Mouse (Mus musculus): ENCODE measurements around the gene 4931422A03Rik.
"Not testable (repeated sequence)": the region's sequence is repeated elsewhere in the genome, so short reads cannot be mapped to it uniquely, and the experiment has no call there.

The 4931422A03Rik gene

DNA sequence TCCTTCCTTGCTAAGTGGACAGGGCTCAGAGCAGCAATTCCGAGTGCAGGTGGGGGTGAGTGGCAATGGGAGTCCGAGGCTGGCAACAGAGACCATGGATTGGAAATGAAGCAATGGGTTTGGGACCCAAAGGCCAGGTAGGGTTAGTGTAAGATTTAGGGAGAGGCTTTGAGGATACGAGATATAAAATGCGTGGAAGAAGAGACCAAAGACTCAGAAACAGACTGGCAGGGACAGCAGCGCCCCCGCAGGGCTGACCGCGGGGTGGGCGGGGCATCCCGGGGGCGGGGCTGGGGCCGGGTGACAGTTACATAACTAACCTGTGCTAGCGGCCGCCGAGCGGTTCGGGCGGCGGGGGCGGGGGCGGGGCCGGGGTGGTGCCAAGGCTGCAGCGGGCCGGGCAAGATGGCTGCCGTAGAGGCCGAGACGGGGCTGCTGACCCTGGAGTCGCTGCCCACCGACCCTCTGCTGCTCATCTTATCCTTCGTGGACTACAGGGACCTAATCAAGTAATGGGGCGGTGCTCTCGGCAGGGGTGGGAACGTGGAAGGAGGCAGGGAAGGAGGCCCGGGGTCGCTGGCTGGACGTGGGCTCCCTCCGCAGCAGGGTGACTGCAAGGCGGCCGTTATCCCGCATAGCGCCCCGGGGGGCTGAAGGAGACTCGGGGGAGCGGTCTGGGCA, 563 bp downstream of the 4931422A03Rik start, which contains the start of gene Fbxo3:
Gene Fbxo3 (plus strand): TSS at position 264 of the 681 bp plus-strand sequence.
- DNase-seq (ENCODE audit: low spot score): peak; percentile 77

DNA sequence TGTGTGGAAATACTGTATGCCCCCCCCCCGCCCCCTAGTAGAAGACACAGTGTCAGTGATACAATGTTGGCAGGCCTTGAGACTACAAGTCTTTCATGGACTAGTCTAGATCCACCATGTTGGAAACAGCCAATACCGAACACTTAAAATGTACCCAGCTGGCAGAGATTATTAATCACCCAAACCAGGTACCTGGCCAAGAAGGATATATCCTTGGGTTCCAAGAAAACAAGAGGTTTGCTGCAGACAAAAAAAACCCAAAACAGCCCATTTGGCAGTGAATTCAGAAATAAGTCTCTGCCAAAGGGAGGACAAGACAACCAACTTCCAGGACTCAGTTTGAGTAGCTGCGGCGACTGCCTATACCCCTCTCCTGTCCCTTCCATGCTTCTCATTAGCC, 3.5 kb downstream of the 4931422A03Rik start:
- DNase-seq (ENCODE audit: low spot score): no peak

DNA sequence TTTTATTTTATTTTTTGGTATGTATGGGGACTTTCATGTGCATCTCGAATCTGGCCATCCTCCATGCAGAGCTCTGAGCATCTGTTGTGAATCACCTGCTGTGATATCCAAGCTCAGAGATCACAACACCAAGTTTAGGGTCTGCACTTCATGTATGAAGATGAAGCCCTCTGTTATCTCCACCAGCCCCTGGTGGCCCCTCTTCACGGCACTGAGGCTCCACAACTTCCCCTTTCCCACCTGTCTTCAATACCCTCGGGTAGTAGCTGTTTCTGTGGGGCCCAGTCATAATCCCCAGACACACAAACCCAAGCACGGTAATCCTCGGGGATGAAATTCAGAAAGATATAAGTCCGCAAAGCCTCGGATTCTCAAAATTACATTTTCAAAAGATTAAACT, 5.1 kb downstream of the 4931422A03Rik start:
- no peak for DNase-seq (ENCODE audit: low spot score)

DNA sequence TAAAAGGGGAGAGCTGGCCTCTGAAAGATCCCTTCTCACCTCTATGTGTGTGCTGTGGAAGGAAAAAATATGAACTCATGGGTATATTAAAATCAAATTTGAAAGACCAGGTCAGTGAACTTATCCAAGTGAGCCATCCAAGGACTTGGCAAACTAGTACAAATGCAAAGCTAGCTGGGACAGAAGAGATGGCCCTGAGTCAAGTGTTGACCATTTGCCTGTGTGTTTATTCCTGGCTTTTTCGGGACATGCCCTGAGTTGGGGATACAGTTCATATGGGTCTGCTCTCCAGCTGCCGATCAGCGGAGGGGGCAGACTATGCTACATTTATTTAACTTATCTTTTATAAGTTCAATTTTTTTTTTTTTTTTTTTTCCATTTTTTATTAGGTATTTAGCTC, 19.3 kb downstream of the 4931422A03Rik start:
- not testable (repeated sequence) for DNase-seq (ENCODE audit: low spot score)

DNA sequence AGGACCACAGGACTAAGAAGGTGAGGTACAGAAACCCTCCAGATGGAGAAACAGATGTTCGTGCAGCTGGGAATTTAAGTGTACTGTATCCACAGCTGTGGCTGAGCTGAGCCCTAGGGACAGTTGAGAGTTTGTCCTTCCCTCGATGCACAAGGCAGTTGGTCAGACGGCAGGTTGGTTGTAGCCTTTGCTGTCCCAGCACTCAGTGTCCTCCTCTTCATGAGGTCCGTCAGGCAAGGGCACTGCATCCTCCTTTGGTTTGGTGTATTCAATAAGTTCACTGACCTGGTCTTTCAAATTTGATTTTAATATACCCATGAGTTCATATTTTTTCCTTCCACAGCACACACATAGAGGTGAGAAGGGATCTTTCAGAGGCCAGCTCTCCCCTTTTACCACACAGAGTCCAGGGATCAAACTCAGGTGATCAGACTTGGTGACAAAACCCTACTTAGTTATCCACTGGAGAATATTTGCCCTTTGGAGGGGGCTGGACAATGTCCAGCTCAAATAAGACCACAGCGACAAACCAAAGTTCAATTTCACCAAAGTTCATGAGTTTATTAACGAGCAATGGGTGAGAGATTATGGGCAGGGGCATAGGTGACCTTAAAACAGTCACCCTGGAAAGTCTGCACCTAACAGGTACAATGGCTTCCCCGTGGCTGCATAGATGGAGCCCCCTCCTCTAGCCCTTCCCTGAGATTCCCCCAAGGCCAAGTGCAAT, 20.2 kb downstream of the 4931422A03Rik start:
- DNase-seq (ENCODE audit: low spot score): no peak

DNA sequence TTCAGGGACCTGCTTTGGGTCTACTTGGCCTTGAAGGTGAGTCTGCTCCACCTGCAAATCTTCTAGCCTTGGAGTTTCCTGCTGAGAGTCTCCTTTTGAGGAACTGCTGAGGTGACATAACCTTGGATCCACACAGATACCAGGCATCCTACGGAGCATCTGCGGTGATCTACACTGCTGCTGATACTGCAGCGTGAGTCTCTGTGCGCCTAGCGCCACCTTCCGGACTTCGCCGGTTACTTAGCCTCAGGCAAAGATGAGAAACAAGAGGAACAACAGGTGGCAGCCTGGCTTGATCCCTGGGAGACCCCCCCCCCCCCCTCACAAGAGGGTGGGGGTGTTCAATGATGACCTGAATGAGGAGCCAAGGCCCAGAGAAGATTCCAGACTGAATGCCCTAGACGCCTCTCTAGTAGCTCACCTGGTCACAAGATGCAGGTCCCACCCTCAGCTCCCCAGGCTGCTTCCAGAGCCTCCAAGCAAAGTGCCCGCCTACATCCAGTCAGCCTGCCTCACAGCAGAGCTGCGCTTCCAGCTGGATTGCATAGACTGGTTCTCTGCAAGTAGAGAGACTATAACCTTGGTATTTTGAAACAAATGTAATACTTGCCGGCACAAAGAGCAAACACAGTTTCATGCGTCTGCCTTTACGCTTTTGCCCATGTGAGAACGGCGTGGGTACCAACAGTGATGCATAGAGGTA, 25.3 kb downstream of the 4931422A03Rik start:
- peak; percentile 27 for DNase-seq (ENCODE audit: low spot score)

DNA sequence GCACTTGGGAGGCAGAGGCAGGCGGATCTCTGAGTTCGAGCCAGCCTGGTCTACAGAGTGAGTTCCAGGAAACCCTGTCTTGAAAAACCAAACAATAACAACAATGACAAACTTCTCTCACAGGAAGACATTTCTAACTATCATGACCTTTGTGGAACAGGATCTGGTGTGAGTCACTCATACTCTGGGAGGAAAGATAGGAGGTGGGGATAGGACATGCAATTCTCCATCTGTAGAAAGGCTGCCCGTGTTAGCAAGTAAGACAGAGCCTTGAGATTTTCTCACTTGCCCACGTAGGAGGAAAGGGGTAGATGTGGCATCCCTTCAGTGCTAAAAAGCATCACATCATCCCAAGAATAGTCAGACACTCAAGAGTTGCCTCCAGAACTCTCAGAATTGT, 26.3 kb downstream of the 4931422A03Rik start:
- no peak for DNase-seq (ENCODE audit: low spot score)

DNA sequence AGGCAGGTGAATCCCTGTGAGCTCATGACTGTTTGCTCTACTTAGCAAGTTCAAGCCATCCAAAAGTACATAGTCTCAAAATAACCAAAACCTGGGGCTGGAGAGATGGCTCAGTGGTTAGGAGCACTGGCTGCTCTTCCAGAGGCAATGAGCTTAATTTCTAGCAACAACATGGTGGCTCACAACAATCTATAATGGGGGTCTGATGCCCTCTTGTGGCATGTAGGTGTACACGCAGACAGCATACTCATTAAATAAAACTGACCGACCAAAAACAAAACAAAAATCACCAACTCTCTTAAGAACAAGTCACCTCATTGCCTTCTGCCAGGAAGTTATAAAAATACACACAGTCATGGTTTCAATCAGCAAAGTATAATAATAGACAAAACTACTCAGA, 27.1 kb downstream of the 4931422A03Rik start:
- no peak for DNase-seq (ENCODE audit: low spot score)

DNA sequence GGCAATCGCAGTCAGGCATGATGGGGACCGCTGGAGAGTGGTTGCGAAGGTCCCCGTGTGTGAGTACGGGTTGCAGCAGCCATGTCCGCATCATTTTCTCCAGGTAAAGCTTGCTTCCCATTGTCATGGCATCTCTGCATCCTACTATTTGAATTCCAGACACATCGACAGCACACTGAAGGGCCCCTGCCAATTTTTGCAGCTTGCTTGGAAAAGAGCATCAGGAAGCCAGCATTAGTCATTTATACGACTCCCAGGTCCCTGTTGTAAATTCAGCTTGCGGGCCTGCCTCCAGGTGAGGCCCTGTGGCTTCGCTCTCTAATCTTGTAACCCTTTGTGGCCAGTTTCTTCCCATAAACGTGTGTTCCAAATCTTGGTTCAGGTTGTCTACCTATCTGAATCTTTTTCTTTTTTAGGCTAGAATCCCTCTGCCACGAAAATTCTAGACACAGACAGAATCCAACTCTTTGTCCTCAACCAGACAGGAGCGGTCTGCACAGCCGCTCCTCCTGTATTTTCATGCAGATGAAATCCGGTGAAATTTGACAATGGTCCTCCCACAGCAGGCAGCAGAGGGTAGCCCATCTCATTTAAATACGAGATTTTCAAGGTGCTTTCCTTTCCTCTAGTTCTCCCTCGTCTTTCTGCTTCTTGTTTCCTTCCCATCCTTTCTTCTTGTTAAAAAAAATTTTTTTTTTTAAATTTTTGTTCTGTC, 35.4 kb downstream of the 4931422A03Rik start:
- no peak for DNase-seq (ENCODE audit: low spot score)

DNA sequence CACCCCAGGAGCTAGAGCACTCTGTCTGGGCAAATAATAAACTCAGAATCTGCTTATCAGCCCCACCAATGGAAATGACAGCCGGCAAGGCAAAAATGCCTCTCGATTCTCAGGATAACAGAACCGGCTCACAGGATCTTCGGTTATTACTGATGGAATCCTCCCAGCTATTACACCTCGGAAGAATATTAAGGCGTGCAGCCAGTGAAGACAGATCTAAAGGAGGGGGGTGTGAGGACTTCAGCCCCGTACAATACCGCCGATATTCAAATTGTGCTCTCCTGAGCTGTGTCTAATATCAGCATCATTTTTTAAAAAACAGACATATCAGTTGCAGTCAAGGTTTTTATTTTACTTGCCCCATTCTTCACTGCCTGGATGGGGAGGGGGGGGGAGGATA, 36.0 kb downstream of the 4931422A03Rik start:
- DNase-seq (ENCODE audit: low spot score): no peak

DNA sequence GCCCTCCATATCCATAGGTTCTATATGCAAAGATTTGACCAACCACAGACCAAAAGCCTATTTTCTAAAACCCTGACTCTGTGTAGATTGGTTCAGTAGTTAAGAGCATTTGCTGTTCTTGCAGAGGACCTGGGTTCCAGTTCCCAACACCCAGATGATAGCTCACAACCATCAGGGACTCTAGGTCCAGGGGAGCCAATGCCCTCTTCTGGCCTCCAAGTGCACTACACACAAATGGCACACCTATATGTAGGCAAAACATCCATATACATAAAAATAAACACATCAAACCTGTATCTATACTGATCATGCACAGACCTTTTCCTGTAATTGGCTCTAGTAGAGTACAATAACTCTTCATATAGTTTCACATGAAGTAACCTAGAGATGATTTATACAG, 36.9 kb downstream of the 4931422A03Rik start:
- no peak for DNase-seq (ENCODE audit: low spot score)

DNA sequence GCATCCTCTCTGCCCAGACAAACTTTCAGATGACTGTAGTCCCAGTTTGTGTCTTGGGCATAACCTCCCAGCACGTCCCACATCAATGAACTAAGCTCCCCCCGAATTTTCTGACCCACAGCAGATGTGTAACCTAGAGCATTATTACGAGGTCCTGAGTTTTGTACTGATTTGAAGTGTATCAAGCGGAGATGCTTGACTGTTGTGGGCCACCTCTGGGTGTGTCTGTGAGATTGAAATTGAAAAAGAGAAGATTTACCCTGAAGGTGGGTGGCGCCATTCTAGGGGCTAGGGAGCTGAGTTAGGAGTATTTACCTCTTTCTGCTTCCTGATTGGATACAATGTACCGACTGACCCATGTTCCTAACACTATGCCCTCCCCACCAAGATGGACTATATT, 38.4 kb downstream of the 4931422A03Rik start:
- no peak for DNase-seq (ENCODE audit: low spot score)

DNA sequence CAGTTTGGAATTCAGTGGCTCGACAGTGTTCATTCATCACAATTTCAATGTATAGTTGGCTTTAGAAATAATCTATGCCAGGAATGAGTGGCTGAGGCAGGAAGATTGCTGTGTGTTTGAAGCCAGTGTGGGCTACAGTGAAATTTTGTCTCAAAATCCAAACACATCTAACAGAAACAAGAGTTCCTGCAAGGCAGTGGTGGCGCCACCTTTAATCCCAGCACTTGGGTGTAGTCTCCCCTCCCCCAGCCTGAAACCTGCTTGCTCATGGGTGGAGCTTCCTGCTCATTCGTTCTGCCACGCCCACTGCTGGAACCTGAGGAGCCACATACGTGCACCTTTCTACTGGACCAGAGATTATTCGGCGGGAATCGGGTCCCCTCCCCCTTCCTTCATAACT, 40.6 kb downstream of the 4931422A03Rik start:
- not testable (repeated sequence) for DNase-seq (ENCODE audit: low spot score)

DNA sequence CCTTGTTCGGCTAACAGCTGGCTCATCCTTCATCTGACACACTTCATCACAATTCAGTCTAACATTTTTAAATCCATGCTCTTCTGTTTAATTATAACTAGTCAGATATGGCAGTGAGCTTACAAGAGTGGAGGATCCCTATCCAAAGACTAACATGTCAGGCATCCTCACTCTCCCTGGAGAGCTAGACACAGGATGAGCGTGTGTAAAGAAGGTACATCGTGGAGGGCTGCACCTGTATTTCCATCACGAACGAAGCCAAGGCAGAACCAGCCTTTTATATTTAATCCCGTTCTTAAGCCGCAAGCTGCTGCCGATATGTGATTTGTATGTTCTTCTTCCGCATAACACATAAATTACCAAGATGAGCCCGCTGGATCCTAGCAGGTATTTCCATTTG, 45.0 kb downstream of the 4931422A03Rik start:
- DNase-seq (ENCODE audit: low spot score): no peak

DNA sequence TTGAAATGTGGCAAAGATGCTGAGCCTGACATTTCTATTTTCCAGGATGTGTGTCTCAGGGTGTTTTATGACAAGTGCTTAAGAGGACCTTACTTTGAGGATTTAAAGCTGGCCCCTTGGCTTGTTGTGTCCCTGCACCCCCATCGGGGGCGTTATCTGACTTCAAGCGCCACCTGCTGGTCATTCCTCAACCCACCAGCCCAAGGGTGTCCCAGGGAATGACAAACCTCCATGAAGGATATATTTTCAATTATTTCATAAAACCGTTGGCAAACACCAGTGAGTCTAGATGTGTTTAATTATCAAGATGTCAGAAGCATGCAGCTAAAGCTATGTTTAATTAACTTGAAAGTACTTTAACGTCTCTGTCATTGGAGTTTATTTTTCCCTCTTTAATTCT, 45.9 kb downstream of the 4931422A03Rik start:
- DNase-seq (ENCODE audit: low spot score): peak; percentile 79

DNA sequence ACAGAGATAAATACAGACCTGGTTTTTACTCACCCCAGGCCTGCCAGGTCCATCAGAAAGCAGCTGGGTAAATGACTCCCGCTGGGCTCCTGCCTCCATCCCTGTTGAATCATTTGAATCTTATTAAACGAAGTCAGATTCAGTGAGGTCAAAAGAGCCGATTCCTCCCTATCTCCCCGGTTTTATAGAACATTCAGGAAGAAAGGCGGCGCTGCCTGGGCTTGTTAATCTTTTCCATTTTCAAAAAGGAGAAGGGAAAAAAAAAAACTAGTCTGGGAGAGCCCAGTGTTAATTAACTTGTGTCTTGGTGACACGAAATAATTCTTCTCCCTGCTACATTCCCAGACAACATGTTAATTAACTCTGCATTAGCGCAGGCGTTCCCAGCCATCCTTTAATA, 50.4 kb downstream of the 4931422A03Rik start:
- no peak for DNase-seq (ENCODE audit: low spot score)

DNA sequence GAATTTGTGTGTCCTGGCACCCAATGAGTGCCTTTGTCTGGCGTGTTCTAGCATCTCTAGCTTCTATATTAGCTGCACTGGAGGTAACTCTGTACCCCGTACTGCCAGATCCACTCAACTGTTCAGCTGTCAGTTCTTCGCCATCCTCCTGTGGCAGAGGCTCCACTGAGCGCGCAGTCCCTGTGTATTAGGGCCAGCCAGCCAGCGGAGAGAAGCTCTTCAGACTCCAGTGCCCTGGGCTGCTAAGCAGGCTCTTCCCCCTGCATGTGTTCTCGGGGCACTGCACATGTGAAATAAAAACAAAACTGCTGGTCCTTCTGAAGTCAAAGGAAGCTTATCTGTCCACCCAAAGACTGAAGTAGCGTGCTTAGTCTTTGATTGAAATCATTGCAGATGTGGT, 50.9 kb downstream of the 4931422A03Rik start:
- DNase-seq (ENCODE audit: low spot score): no peak

DNA sequence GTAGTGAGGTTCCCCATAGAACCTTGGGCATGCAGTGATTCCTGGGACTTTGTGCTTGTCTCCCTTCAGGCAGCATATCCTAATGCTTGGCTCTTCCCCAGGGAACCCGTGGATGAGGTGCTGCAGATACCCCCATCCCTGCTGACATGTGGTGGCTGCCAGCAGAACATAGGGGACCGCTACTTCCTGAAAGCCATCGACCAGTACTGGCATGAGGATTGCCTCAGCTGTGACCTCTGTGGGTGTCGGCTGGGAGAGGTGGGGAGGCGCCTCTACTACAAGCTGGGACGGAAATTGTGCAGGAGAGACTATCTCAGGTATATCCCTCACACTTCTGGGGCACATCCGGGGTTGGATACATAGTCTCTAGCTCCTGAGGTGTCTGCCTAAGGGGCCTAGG, 52.3 kb downstream of the 4931422A03Rik start:
- DNase-seq (ENCODE audit: low spot score): no peak

DNA sequence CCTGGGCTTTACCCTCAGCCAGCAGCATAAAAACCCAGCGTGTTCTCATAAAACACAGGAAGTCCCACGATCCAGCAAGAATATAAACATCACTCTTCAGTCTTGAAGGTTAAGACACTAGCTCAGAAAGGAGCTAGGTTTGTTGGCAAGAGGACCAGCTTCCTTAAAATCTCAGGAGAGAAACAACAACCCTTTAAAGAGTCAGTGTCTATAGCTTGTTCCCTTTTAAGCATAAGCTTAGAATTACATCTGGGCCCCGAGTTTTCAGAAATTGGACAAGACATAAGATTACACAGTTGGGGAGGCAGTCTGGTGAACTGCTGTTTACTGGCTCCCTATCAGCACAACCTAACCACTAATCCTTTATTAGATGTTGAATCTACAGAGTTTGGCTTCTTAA, 56.3 kb downstream of the 4931422A03Rik start:
- no peak for DNase-seq (ENCODE audit: low spot score)

DNA sequence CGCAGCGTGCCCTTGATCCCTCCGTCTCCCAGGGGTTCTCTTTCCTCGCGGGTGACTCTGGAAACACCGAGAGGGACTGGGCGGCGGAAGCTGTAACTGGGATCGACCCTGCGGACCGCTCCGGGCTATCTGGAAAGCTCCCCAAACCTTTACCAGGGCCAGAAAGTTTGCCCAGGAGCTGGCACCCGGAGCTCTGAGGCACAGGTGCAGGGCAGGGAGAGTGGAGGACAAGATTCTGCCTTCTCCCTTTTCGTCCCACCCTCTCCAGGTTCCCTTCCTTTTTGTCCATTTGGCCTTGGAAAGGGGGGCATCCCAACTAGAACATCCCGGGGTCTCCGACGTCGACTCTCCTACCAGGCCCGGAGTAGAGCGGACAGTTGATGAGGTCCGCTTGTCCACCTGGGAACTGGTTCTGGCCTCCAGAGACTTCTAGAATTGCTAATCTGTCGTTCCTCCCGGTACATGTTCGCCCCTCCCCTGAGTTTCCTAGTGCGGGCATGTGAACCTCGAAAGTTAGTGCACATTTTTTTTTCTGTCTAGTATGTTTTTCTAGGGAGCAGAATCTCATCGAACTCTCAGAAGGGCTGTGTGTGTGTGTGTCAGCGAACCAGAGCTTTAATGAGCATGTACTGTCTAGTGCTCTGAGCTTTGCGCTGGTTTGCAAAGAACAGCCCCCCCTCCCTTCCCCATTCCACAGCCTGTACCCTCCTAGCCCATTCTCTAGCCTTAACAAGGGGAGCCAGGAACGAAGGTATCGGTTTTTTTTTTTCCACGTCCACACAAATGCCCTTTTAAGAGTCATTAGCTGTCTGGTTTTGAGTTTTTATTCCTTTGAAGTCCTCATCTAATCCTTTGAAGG, 57.1 kb downstream of the 4931422A03Rik start:
- no peak for DNase-seq (ENCODE audit: low spot score)

DNA sequence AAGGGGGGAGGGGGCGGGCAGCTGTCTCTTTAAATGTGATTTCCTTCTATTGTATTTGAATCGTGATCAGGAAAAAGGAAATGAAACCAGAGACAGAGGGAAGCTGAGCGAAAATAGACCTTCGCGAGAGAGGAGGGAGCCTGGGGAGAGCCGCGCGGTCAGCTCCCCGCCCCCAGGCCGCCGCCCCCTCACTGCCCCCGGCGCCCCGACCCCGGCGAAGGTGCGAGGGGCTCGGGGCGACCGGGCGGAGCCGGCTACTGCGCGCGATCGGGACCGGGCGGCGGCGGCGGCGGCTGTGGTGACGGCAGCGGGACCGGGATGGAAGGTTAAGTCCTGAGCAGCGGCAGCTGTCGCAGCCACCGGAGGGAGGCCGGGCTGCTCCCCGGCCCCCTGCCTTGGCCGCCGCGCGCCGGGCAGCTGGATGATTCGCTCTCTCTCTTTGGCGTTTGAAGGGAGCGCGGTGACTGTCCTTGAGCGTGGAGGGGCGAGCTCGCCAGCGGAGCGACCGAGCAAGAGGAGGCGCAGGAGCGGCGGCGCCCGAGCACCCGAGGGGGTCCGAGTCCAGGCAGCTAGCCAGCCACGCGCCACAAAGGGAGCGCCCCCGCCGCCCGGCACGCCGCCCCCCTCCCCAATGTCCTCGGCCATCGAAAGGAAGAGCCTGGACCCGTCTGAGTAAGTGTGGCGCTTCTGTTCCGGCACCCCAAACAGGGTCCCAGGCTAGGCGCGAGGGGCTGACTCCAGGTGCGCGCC, 57.9 kb downstream of the 4931422A03Rik start:
- DNase-seq (ENCODE audit: low spot score): peak; percentile 18

All from ovary, postnatal 14 days (tissue).